Mouse (Mus musculus) layer of hippocampus, adult 11-12 months (tissue): ENCODE data around the gene Tubd1.

Experiments used
- DNase-seq: peaks from one replicate; pipeline ENCODE4 v3.0.0; 2022; ENCODE audit warnings: low spot score

The Tubd1 gene

GRCm38 (mm10) chr11:86583990-86584897 lies 39.5 kb downstream of the Tubd1 start:
- DNase-seq, result no peak

GRCm38 (mm10) chr11:86584898-86585597 lies 40.3 kb downstream of the Tubd1 start:
- DNase-seq, result no peak

- DNase-seq, result no peak
Measured at GRCm38 (mm10) chr11:86585598-86585984, 40.8 kb downstream of the Tubd1 start.

- no peak for DNase-seq
Measured at GRCm38 (mm10) chr11:86586177-86586867, 41.5 kb downstream of the Tubd1 start.

- DNase-seq, result no peak
Measured at GRCm38 (mm10) chr11:86586868-86587792, 42.3 kb downstream of the Tubd1 start.

- DNase-seq, result no peak
Measured at GRCm38 (mm10) chr11:86587830-86588229, 43.0 kb downstream of the Tubd1 start.

GRCm38 (mm10) chr11:86588583-86589298 lies 44.0 kb downstream of the Tubd1 start:
- DNase-seq, result no peak

- DNase-seq, result no peak
Measured at GRCm38 (mm10) chr11:86590066-86590465, 45.3 kb downstream of the Tubd1 start.

- no peak for DNase-seq
Measured at GRCm38 (mm10) chr11:86590579-86590978, 45.8 kb downstream of the Tubd1 start.

- DNase-seq, result no peak
Measured at GRCm38 (mm10) chr11:86591301-86591845, 46.6 kb downstream of the Tubd1 start.

- DNase-seq, result no peak
Measured at GRCm38 (mm10) chr11:86591931-86592616, 47.3 kb downstream of the Tubd1 start.

- DNase-seq, result no peak
Measured at GRCm38 (mm10) chr11:86592993-86593392, 48.2 kb downstream of the Tubd1 start.

- DNase-seq, result no peak
Measured at GRCm38 (mm10) chr11:86593443-86593842, 48.7 kb downstream of the Tubd1 start.

GRCm38 (mm10) chr11:86594188-86594876 lies 49.5 kb downstream of the Tubd1 start:
- DNase-seq, result no peak

- no peak for DNase-seq
Measured at GRCm38 (mm10) chr11:86595366-86595765, 50.6 kb downstream of the Tubd1 start.

- peak; percentile 53 for DNase-seq
Measured at GRCm38 (mm10) chr11:86596187-86596960, 51.6 kb downstream of the Tubd1 start.

GRCm38 (mm10) chr11:86596976-86597375 lies 52.2 kb downstream of the Tubd1 start:
- no peak for DNase-seq

GRCm38 (mm10) chr11:86598154-86598553 lies 53.4 kb downstream of the Tubd1 start:
- no peak for DNase-seq

GRCm38 (mm10) chr11:86598572-86598971 lies 53.8 kb downstream of the Tubd1 start:
- no peak for DNase-seq
